Mouse (Mus musculus) c-Kit-positive CD71-negative TER-119-negative erythroid progenitor cells, embryonic 14.5 days (primary cell): ENCODE results near the gene Lclat1.

Experiments used
- DNase-seq: peaks from one replicate; pipeline ENCODE4 v3.0.0-alpha.2; 2013; ENCODE audit warnings: low read depth

Gene Lclat1

DNA sequence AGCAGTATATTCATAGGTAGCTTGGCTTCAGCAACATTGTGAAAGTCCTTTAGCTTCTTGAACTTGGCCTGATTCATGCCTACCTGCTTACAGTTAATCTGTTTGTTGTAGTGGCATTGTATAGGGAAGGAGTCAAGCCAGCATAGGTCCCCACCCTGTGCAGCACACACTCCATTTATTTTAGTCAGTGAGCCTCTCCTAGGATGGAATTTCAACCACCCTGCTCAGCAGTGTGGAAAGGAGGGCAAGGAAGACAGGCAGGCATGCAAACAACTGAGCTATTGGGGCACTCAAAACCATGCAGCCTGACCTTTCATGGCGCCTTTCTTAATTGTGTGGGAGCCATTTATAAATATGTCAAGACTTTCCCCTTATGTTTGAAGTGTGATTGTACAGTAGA is 92.6 kb downstream of the Lclat1 start:
- DNase-seq: no peak

GRCm38 (mm10) chr17:73203642-73204332 is 96.0 kb downstream of the Lclat1 start:
- no peak for DNase-seq

- no peak for DNase-seq
These were observed 103.3 kb downstream of the Lclat1 start for GRCm38 (mm10) chr17:73210960-73211531.

- DNase-seq: no peak
These were observed 105.0 kb downstream of the Lclat1 start for GRCm38 (mm10) chr17:73212754-73213153.

DNA sequence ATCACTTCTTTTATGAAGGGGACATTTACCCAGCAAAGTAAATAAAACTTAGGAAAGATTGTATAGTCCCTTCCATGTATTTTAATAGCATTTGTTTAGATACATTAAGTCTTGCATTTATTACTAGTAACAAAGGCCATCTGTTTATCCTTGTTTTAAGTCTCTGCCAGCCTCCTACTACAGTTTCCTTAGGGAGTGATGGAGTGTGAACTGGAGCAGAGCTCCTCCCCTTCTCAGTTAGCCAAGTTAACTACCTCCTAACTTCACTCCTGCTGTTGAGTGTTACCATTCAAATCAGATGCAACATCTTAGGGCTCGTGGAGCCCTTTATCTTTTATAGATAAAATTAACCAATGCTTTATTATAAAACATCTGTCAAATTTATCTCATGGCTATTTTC is 105.4 kb downstream of the Lclat1 start:
- no peak for DNase-seq

DNA sequence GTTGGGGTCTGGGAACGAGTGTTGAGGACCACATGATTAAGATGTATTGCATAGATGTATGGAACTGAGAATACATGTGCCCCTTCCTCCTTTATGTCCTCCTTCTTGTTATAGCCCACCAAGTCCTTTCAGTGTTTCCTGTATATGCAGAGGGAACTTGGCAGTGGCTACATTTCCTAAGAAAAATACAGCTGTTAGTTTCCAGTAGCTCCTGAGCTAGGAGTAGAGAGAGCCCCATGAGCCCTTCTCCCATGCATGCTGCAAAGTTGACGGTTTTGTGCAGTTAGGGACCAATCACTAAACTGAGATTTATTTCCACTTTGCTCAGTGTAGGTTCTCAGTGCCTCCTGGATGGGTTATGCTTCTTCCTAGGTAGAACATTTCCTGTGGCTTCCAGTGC is 105.9 kb downstream of the Lclat1 start:
- DNase-seq: no peak

- no peak for DNase-seq
These were observed 109.5 kb downstream of the Lclat1 start for GRCm38 (mm10) chr17:73217274-73217673.

GRCm38 (mm10) chr17:73220746-73221145 is 113.0 kb downstream of the Lclat1 start:
- no peak for DNase-seq

GRCm38 (mm10) chr17:73222077-73222476 is 114.3 kb downstream of the Lclat1 start:
- no peak for DNase-seq

DNA sequence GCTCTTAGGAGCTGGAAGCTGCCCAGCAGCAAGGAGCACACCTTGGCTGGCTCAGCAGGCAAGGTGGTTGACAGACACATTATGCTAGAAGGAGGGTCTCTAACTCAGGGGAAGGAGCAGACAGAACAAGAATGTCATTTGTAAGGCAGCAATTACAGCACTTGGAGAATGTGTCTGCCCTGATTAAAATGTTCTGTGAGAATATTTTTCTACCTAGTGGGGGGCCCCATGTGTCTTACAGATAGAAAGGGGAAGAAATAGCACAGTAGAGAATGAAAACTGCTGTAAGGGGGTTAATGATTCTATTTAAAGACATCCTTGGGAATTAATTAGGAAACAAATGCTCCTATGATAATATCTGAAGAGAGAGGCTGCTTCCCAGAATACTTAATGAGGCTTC is 117.7 kb downstream of the Lclat1 start:
- DNase-seq: no peak

DNA sequence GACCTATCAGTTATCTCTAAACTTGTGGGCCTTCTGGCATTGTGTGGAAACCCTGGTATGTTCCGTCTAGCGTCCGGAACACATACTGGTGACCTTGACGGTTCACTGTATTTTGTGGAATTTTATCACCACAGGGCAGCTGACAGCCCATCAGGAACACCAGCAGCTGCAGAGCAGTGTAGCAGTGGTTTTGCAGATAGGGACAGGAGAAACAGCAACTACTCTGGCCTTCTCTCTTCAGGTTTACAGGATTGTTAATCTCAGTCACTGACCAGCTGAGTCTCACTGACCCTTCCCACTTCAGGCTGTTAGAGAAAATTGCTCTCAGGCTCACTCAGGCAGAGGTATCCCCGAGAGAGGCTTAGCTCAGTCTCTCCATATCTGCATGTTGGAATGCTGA is 118.2 kb downstream of the Lclat1 start:
- no peak for DNase-seq

GRCm38 (mm10) chr17:73226595-73226994 is 118.8 kb downstream of the Lclat1 start:
- DNase-seq: no peak

GRCm38 (mm10) chr17:73227361-73227760 is 119.6 kb downstream of the Lclat1 start:
- no peak for DNase-seq

- DNase-seq: no peak
These were observed 121.8 kb downstream of the Lclat1 start for GRCm38 (mm10) chr17:73229445-73230155.

DNA sequence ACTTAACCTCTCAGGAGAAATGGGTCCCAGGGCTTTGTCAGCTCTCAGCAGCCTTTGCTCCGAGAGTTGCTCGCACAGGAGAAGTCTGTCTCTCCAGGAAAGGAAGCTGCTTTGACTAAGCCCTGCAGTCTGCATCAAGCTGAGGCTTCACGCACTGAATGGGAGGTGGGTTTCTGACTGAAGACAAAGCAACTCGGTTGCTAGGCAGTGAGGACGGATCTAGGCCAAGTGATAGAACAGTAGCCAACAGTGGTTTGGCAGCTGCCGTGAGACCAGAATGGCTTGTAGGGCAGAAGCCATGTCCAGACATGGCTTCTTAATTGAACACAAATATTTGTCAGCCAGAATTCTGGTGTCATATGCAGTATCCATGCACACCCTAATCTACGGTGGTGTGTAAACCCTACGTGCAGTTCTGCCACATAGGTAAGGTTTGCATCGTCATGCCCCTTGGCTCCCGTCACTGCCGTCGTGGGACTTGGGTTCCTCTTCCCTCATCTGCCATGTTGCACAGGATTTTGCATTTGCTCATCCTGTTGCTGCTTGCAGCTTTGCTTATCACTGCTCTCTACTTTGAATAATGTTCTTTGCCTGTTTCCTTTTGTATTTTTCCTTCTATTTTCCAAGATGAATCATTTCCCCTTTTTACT is 122.7 kb downstream of the Lclat1 start:
- no peak for DNase-seq

DNA sequence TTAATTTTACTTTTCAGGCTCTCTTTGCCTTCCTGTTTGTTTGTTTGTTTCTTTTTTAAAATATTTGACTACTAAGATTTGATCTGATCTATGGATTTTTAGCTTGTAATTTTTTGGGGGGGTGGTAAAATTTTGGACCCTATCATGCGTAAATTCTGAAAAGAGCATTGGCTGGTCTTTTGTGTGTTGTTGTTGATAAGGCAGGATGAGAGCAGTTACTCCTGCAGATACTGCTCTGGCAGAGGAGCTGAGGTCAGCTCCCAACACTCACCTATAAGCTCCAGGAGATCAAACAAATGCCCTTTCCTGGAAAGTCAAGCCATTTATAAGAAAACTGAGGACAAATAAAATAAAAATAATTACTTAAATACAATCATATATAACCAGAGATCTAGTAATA is 123.6 kb downstream of the Lclat1 start:
- no peak for DNase-seq

DNA sequence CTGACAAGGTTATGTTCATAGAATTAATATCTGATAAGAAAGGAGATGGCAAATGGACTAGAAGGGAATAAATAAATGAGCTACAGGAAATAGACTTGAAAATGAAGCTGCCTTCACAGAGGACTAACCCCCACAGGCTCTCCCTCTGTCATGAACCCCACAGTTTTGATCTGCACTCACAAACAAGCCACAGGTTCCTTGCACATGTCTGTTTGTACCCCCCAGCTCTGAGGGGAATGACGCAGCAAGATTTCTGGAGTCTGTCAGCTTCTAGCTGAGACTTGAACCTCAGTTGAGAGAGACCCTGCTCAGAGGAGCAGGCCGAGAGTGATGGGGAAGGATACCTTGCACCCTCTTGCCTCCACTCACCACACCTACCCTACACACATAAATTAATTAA is 124.8 kb downstream of the Lclat1 start:
- no peak for DNase-seq

DNA sequence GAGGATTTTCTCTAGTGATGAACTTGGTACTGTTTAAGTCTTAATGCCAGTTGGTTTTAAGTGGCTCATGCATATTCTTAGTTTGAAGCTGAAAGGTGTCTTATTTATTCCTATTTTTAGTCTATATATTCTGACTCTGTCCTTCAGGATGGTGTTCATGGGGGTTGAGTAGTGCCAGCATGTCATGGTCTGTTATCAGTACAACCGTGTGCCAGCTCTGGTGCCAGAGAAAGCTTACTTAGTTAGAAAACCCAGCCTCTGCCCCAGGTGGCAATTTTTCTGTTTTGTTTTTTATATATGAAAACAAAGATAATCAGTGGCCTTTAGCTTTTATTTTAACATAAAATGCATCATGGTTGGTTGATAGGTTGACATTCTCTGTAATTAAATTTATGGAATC is 126.2 kb downstream of the Lclat1 start:
- DNase-seq: no peak

GRCm38 (mm10) chr17:73237178-73237853 is 129.5 kb downstream of the Lclat1 start:
- DNase-seq: no peak

- no peak for DNase-seq
These were observed 130.7 kb downstream of the Lclat1 start for GRCm38 (mm10) chr17:73238501-73238900.

DNA sequence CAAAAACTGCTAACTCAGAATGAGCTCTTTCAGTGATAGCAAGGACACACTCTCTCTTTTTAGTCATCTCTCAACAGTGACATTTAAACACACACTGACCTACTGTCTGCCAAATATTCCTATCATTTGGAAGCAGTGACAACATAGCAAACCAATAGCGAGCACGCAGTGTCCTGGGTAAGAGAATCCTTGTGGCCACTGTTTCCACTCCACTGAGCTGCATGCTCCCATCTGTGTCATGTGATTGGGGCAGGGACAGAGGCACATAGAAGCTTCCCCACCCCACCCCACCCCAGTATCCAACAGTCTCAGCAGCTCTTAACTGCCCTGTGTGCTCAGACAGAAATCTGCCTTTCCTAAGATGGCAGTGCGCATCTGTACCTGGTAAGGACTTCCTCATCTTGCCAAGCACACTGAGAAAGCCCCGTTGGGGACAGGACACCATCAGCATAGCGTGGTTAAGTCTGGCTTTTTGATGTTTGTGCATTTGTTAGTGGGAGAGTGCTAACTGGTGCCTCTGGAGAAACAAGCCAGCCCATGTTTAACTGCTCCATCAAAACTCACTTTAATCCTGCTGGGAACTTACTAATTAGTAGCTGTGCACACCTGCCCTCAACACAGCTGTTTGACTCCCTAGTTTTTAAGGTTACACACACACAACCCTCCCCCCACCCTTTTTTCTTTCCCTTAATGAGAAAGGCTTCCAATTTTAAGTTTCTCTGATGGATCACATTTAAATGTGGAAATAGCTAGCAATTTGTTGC is 133.5 kb downstream of the Lclat1 start:
- DNase-seq: no peak

DNA sequence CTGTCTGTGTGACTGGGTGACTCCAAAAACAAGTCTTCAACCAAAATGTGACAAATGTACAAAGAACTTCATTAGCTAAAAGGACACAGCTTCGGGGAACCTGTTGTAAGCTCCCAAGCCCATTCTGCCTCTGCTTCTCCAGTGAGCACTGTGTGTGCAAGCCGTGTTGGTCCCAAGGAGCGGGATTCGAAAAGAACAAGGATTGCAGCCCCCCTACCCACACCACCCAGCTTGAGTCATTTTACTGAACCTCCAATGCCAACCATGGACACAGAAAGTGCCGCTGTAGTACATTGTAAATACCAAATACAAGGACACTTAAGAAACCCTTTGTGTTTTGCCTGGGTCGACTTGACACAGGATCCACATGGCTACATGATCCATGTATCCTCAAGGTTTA is 135.9 kb downstream of the Lclat1 start:
- DNase-seq: no peak
